Mouse (Mus musculus) neutrophil, adult 83 days (primary cell): ENCODE results near the gene Zfp598. TPM values are rescaled to one million over a fixed set of nuclear protein-coding genes. Genes with fewer than 3 reads are reported as not detected.

ENCODE experiments used
- total RNA-seq, 2 experiments: library from RNA; stranded (reverse); gene quantifications; one replicate each; pipeline ENCODE4 v1.2.4; 2023

Zfp598 gene
- 10 to 100 TPM; 26.5 to 28.8 TPM for total RNA-seq

GRCm38 (mm10) chr17:24669545-24670245 is at the start of gene Zfp598:
Gene Zfp598 (plus strand): TSS chr17:24669687.

GRCm38 (mm10) chr17:24632167-24632812 is 37.2 kb upstream of the Zfp598 start, which contains the start of the genes Tsc2 and Nthl1:
Gene Tsc2 (minus strand): TSS chr17:24632630.
Gene Nthl1 (plus strand): TSS chr17:24632680.

GRCm38 (mm10) chr17:24650070-24650616 is 19.3 kb upstream of the Zfp598 start, which contains the start of gene Slc9a3r2:
Gene Slc9a3r2 (minus strand): TSS chr17:24650327.

GRCm38 (mm10) chr17:24658017-24658758 is 11.3 kb upstream of the Zfp598 start, which contains the start of gene Npw:
Gene Npw (minus strand): TSS chr17:24658457.

GRCm38 (mm10) chr17:24689251-24690081 is 20.0 kb downstream of the Zfp598 start, which contains the start of gene Syngr3:
Gene Syngr3 (minus strand): TSS chr17:24689955.

GRCm38 (mm10) chr17:24696011-24696697 is 26.7 kb downstream of the Zfp598 start, which contains the start of the genes Gfer and Noxo1:
Gene Gfer (minus strand): TSS chr17:24696156.
Gene Noxo1 (plus strand): TSS chr17:24696234.

GRCm38 (mm10) chr17:24706982-24707800 is 37.7 kb downstream of the Zfp598 start, which contains the start of gene Tbl3:
Gene Tbl3 (minus strand): TSS chr17:24707660.

GRCm38 (mm10) chr17:24717943-24718342 is 48.5 kb downstream of the Zfp598 start, which contains the start of the genes Rnf151 and Rps2:
Gene Rnf151 (minus strand): TSS chr17:24718063.
Gene Rps2 (plus strand): TSS chr17:24718116.

GRCm38 (mm10) chr17:24724184-24724583 is 54.7 kb downstream of the Zfp598 start, which contains the start of gene Ndufb10:
Gene Ndufb10 (minus strand): TSS chr17:24724478.

GRCm38 (mm10) chr17:24727618-24728017 is 58.1 kb downstream of the Zfp598 start, which contains the start of gene Rpl3l:
Gene Rpl3l (plus strand): TSS chr17:24727820.

Other genes with a start within 250 kb of the Zfp598 start
- 10 to 100 TPM; 11.3 to 16.4 TPM for gene Eci1, start 243.0 kb upstream of the Zfp598 start, total RNA-seq
- 1 to 10 TPM; 2.8 to 3.4 TPM for gene Dnase1l2, start 226.6 kb upstream of the Zfp598 start, total RNA-seq
- gene E4f1, start 199.4 kb upstream of the Zfp598 start, total RNA-seq: 10 to 100 TPM; 35.8 to 38.2 TPM
- gene Pgp, start 199.3 kb upstream of the Zfp598 start, total RNA-seq: 10 to 100 TPM; 29.7 to 33.2 TPM
- under 1 TPM in 1 of 2 experiments, not detected in 1; 0.35 TPM for gene Bricd5, start 195.8 kb upstream of the Zfp598 start, total RNA-seq
- 10 to 100 TPM; 46.7 to 47.8 TPM for gene Mlst8, start 190.6 kb upstream of the Zfp598 start, total RNA-seq
- gene Caskin1, start 181.1 kb upstream of the Zfp598 start, total RNA-seq: not detected
- 100 to 1,000 TPM; 130 to 144 TPM for gene Traf7, start 141.7 kb upstream of the Zfp598 start, total RNA-seq
- 1 to 10 TPM in 1 of 2 experiments, under 1 TPM in 1; 0.42 to 1.2 TPM for gene Rab26, start 135.5 kb upstream of the Zfp598 start, total RNA-seq
- gene Pkd1, start 119.9 kb upstream of the Zfp598 start, total RNA-seq: 10 to 100 TPM; 18.7 TPM
- 10 to 100 TPM; 40.6 to 46.9 TPM for gene Tsc2, start 37.1 kb upstream of the Zfp598 start, total RNA-seq
- gene Nthl1, start 37.0 kb upstream of the Zfp598 start, total RNA-seq: 1 to 10 TPM; 1.0 to 3.5 TPM
- 1 to 10 TPM; 2.0 to 2.9 TPM for gene Slc9a3r2, start 19.4 kb upstream of the Zfp598 start, total RNA-seq
- gene Npw, start 11.2 kb upstream of the Zfp598 start, total RNA-seq: not detected
- under 1 TPM in 1 of 2 experiments, not detected in 1; 0.20 TPM for gene Syngr3, start 20.3 kb downstream of the Zfp598 start, total RNA-seq
- 1 to 10 TPM; 7.9 to 9.0 TPM for gene Gfer, start 26.5 kb downstream of the Zfp598 start, total RNA-seq
- 1 to 10 TPM; 1.8 to 2.2 TPM for gene Noxo1, start 26.5 kb downstream of the Zfp598 start, total RNA-seq
- gene Tbl3, start 38.0 kb downstream of the Zfp598 start, total RNA-seq: 10 to 100 TPM; 12.1 to 16.7 TPM
- gene Rnf151, start 48.4 kb downstream of the Zfp598 start, total RNA-seq: not detected
- gene Rps2, start 48.4 kb downstream of the Zfp598 start, total RNA-seq: 100 to 1,000 TPM; 644 to 709 TPM
- gene Ndufb10, start 54.8 kb downstream of the Zfp598 start, total RNA-seq: 10 to 100 TPM; 71.6 to 74.1 TPM
- 1 to 10 TPM; 1.0 to 1.2 TPM for gene Rpl3l, start 58.1 kb downstream of the Zfp598 start, total RNA-seq
- 1,000 to 10,000 TPM; 1,053 to 1,152 TPM for gene Msrb1, start 67.0 kb downstream of the Zfp598 start, total RNA-seq
- gene Hs3st6, start 83.3 kb downstream of the Zfp598 start, total RNA-seq: under 1 TPM in 1 of 2 experiments, not detected in 1; 0.66 TPM
- not detected for gene Meiob, start 134.6 kb downstream of the Zfp598 start, total RNA-seq
- 10 to 100 TPM; 49.6 to 49.7 TPM for gene Hagh, start 170.5 kb downstream of the Zfp598 start, total RNA-seq
- gene Fahd1, start 180.7 kb downstream of the Zfp598 start, total RNA-seq: 1 to 10 TPM; 5.1 to 6.5 TPM
- under 1 TPM; 0.15 to 0.42 TPM for gene Igfals, start 196.3 kb downstream of the Zfp598 start, total RNA-seq
- gene Nubp2, start 216.7 kb downstream of the Zfp598 start, total RNA-seq: 10 to 100 TPM; 36.0 to 39.5 TPM
- gene Spsb3, start 217.0 kb downstream of the Zfp598 start, total RNA-seq: 10 to 100 TPM; 20.6 to 24.6 TPM
- 10 to 100 TPM; 11.7 to 16.5 TPM for gene Eme2, start 225.4 kb downstream of the Zfp598 start, total RNA-seq
- gene Mrps34, start 225.4 kb downstream of the Zfp598 start, total RNA-seq: 10 to 100 TPM; 14.6 to 18.9 TPM
- 10 to 100 TPM; 15.6 to 23.0 TPM for gene Nme3, start 226.8 kb downstream of the Zfp598 start, total RNA-seq